Mouse (Mus musculus) bone marrow, adult 2 months (tissue): ENCODE measurements around the gene Olfr56.

ENCODE experiments used
- CTCF ChIP-seq: fragments of 200-500 bp; IDR thresholded peaks from 2 replicates; pipeline ENCODE4 v1.5.1; 2011; ENCODE audit warnings: low read length, control low read depth; ENCODE audit not compliant: control insufficient read depth, insufficient read depth
- POLR2A ChIP-seq: fragments of 200-500 bp; IDR thresholded peaks from 2 replicates; pipeline ENCODE4 v1.6.1; 2011; ENCODE audit warnings: low read depth, mild to moderate bottlenecking, control low read depth, low read length, borderline replicate concordance; ENCODE audit not compliant: control insufficient read depth

GRCm38 (mm10) chr11:49083808-49084207, 105.1 kb downstream of the Olfr56 start:
- TF ChIP-seq CTCF, result no peak
- no peak for TF ChIP-seq POLR2A
